Mouse (Mus musculus) limb, embryonic 14.5 days (tissue): ENCODE results near the gene Eif3c. TPM values are rescaled to one million over a fixed set of nuclear protein-coding genes. Genes with fewer than 3 reads are reported as not detected.

Experiments used
- ATAC-seq: fragments of 200-750 bp; cut with Nextera tagmentation; 2 replicates; pipeline ENCODE4 v1.8.0; 2017; ENCODE audit warnings: low read depth, moderate number of reproducible peaks, moderate TSS enrichment; ENCODE audit not compliant: low FRiP score
- DNase-seq: peaks from one replicate; pipeline ENCODE4 v3.0.0-alpha.2; 2015; ENCODE audit warnings: low spot score
- H3K27ac ChIP-seq: fragments of 300-500 bp; sonication (generic); replicated peaks from 2 replicates; pipeline ENCODE4 v1.5.1; 2014; ENCODE audit warnings: low read depth, mild to moderate bottlenecking, low read length, moderate library complexity, mixed read lengths
- H3K27me3 ChIP-seq: fragments of 300-500 bp; sonication (generic); 2 replicates; pipeline ENCODE4 v1.6.1; 2014; ENCODE audit warnings: low read length, mixed read lengths; ENCODE audit not compliant: control insufficient read depth, insufficient read depth
- H3K36me3 ChIP-seq: fragments of 300-500 bp; sonication (generic); 2 replicates; pipeline ENCODE4 v1.6.1; 2014; ENCODE audit warnings: mild to moderate bottlenecking, low read length, moderate library complexity, mixed read lengths; ENCODE audit not compliant: control insufficient read depth, insufficient read depth
- H3K4me1 ChIP-seq: fragments of 300-500 bp; sonication (generic); 2 replicates; pipeline ENCODE4 v1.6.1; 2014; ENCODE audit warnings: antibody characterized with exemption, low read length, mixed read lengths; ENCODE audit not compliant: control insufficient read depth, insufficient read depth
- H3K4me2 ChIP-seq: fragments of 300-500 bp; sonication (generic); replicated peaks from 2 replicates; pipeline ENCODE4 v1.6.1; 2014; ENCODE audit warnings: low read depth, mild to moderate bottlenecking, low read length, moderate library complexity; ENCODE audit not compliant: severe bottlenecking
- H3K4me3 ChIP-seq: fragments of 300-500 bp; sonication (generic); replicated peaks from 2 replicates; pipeline ENCODE4 v1.5.1; 2014; ENCODE audit warnings: low read length
- H3K9ac ChIP-seq: fragments of 300-500 bp; sonication (generic); 2 replicates; pipeline ENCODE4 v1.6.1; 2014; ENCODE audit warnings: mild to moderate bottlenecking, low read depth, low read length, moderate library complexity; ENCODE audit not compliant: severe bottlenecking
- H3K9me3 ChIP-seq: fragments of 300-500 bp; sonication (generic); 2 replicates; pipeline ENCODE4 v1.6.1; 2016; ENCODE audit warnings: low read length; ENCODE audit not compliant: control insufficient read depth
- POLR2A ChIP-seq: fragments of 200-500 bp; IDR thresholded peaks from 2 replicates; pipeline ENCODE4 v1.8.0; 2012; ENCODE audit warnings: inconsistent platforms, mild to moderate bottlenecking, moderate library complexity, borderline replicate concordance; ENCODE audit not compliant: insufficient read depth, insufficient read length; ENCODE audit errors: extremely low read depth
- WGBS: fragments of 180-500 bp; shearing (Covaris S2); extraction: QIAGEN DNeasy Blood & Tissue Kit; methylation state at CpG from one replicate; pipeline ENCODE4 v1.1.7; 2014; 5-methylcytosine and 5-hydroxymethylcytosine counted together
- polyA plus RNA-seq, 2 experiments: library from polyadenylated mRNA; depleted of rRNA in 1 of 2; stranded (reverse) in 1 of 2; unstranded in 1 of 2; fragments of >200 nt; fragmentation: Nextera tagmentation in 1 of 2; extraction: Ambion mirVana in 1 of 2; gene quantifications; 2 replicates each; pipeline versions ENCODE4 v1.2.1 to v1.2.3; 2012 to 2014

The Eif3c gene
- polyA plus RNA-seq, 2 experiments: 115 to 169 TPM

DNA sequence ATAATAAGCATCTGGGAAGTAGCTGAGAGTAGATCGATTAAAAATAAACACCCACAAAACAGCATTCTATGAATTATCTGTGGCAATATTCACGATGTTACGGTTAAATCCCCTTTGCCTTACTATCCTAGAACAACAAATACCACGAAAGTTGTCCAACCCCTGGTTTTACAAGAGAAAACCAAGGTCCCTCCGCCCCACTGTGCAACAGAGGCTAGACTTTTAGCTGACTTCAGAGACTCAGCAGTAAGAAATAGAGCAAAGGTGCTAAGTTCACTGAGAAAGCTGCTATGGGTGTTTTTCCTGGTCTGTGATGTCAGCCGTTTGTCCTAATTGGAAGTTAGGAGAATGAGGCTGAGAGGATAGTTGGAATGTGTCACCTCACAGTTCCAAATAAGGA lies 17.6 kb upstream of the Eif3c start:
- Histone ChIP-seq H3K4me1 (peaks cover 7% of the 10 kb centered on the region; the same call in 1 of the 2 replicates), H3K27me3 (no peaks in the 10 kb centered on the region), H3K4me3 (peak overlapping the region; percentile 46), H3K4me2 (peak overlapping the region; percentile 91), H3K9me3 (no peaks in the 10 kb centered on the region), H3K27ac (peak overlapping the region; percentile 73; the same call in 1 of the 2 replicates), H3K9ac (peak overlapping the region; percentile 51; the same call in 1 of the 2 replicates), H3K36me3 (peaks cover 13% of the 10 kb centered on the region)
- DNase-seq (no peak), ATAC-seq (no peak)
- WGBS: 59% methylated on average over 6 of the region's 6 CpGs
- no peak for TF ChIP-seq POLR2A

DNA sequence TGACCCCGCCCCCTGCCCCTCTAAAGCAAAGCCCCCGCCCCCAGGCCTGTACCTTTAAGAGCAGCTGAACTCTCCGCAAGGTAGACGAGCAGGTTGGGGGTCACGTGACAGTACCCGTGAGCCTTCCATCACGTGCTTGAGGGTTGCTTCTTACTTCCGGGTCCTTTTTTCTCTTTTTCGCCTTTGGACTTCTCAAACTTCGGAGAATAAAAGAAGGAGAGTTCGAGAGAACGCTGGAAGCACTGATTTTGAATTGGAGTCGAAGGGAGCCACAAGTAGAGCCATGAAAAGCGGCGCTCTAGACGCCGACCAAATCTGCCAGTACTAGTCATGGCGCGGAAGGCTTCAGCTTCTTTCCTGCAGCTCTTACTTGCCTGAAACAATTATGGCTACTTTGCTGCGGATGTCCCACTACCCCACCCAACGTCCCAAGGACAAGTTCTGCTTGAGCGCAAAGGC lies 17.1 kb upstream of the Eif3c start:
- under 1% methylated on average over 22 of the region's 22 CpGs for WGBS
- Histone ChIP-seq H3K9ac (peak overlapping the region; percentile 51), H3K27me3 (no peaks in the 10 kb centered on the region), H3K4me2 (peak overlapping the region; percentile 91), H3K4me3 (peak overlapping the region; percentile 46), H3K4me1 (peaks cover 7% of the 10 kb centered on the region; the same call in 1 of the 2 replicates), H3K27ac (peak overlapping the region; percentile 73), H3K36me3 (peaks cover 18% of the 10 kb centered on the region), H3K9me3 (no peaks in the 10 kb centered on the region)
- TF ChIP-seq POLR2A: 0 out of 2 replicates have a peak, but pooled peaks have one; percentile 20
- ATAC-seq (peak; percentile 94), DNase-seq (peak; percentile 93)

DNA sequence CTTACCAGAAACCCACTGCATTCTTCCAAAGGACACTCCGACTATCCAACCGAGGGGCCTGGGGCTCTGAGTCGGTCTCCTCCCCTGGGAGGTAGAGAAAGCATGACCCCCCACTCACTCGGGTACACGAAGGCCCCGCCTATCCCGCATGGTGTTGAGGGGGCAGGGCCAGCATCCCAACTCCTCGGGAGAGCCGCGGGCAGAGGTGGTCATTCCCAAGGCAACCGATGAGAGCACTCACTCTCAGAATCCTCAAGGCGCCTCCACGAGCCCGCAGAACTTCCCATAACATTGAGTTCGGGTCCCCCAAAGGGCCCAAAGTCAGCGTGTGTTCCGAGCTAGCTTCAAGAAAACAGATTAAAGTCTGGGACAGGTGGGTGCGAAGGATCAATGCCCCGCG lies 16.5 kb upstream of the Eif3c start:
- no peak for TF ChIP-seq POLR2A
- Histone ChIP-seq H3K27ac (peak overlapping the region; percentile 73), H3K27me3 (no peaks in the 10 kb centered on the region), H3K4me2 (peak overlapping the region; percentile 91), H3K4me1 (peaks cover 7% of the 10 kb centered on the region; the same call in 1 of the 2 replicates), H3K9me3 (no peaks in the 10 kb centered on the region), H3K9ac (peak overlapping the region; percentile 51), H3K4me3 (peak overlapping the region; percentile 46), H3K36me3 (peaks cover 23% of the 10 kb centered on the region)
- no peak for DNase-seq
- 1% methylated on average over 20 of the region's 20 CpGs for WGBS
- peak; percentile 67 for ATAC-seq

DNA sequence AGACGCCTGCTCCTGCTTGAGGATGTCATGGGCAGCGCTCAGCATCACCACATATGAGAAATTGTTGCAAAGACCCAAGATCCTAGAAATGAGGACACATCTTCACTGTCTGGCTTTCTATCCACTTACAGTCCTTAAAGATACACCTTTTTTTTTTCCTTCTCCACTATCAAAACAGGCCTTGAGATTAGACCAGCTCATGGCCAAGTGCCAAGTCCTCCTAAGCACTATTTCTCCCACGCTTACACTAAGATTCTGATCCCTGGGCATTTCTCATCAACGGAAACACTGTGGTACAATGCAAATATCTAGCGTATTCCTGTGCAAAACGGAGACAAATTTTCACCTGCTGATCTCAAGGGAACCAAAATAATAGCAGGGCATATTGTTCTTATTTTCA lies 15.4 kb upstream of the Eif3c start:
- H3K9me3 ChIP-seq: no peaks in the 10 kb centered on the region
- no peak for ATAC-seq
- no peak for TF ChIP-seq POLR2A
- H3K4me1 ChIP-seq: peaks cover 7% of the 10 kb centered on the region; the same call in 1 of the 2 replicates
- no peak overlapping the region for H3K9ac ChIP-seq
- 92% methylated on average over 6 of the region's 6 CpGs for WGBS
- no peak overlapping the region for H3K4me3 ChIP-seq
- no peak for DNase-seq
- H3K36me3 ChIP-seq: peaks cover 26% of the 10 kb centered on the region
- H3K27me3 ChIP-seq: no peaks in the 10 kb centered on the region
- H3K4me2 ChIP-seq: no peak overlapping the region
- H3K27ac ChIP-seq: no peak overlapping the region

DNA sequence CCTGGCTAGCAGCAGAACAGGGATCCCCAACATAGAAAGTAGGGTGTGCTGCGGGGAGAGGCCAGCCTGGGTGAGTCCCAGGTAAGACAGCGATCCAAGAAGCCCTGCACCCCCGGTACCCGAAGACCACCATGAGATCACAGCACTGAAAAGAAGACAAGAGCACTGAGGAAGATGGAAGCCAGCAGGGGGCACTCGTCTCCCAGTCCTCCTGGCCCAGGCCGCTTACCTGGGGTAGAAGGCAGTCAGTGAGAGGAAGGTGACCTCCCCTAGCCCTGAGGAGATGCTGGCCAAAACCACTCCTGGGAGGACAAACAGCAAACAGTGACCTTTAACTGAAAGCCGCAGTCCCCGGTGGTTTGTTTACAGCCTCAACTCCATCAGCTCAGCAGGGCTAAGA lies 13.0 kb upstream of the Eif3c start:
- 43% methylated on average over 7 of the region's 8 CpGs for WGBS
- no peak for ATAC-seq
- H3K27ac ChIP-seq: no peak overlapping the region

DNA sequence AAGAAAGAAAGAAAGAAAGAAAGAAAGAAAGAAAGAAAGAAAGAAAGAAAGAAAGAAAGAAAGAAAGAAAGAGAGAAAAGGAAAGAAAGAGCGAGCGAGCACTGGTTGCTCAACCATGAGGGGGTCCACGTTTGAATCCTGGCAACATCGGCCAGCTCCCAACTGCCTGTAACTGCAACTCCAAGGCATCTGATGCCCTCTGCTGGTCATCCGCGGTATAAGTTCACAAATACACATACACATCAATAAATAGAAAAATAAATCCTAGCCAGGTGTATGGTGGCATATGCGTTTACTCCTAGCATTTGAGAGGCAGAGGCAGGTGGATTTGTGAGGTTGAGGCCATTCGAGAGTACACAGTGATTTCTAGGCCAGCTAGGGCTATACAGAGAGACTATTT lies 10.7 kb upstream of the Eif3c start:
- H3K27ac ChIP-seq: no peak overlapping the region
- 61% methylated on average over 8 of the region's 8 CpGs for WGBS
- DNase-seq (no peak), ATAC-seq (no peak)
- H3K36me3 ChIP-seq: peaks cover 57% of the 10 kb centered on the region
- no peak overlapping the region for H3K4me3 ChIP-seq
- H3K4me2 ChIP-seq: no peak overlapping the region
- TF ChIP-seq POLR2A: no peak
- no peak overlapping the region for H3K9ac ChIP-seq
- peaks cover 5% of the 10 kb centered on the region; the same call in 1 of the 2 replicates for H3K4me1 ChIP-seq
- no peaks in the 10 kb centered on the region for H3K27me3 ChIP-seq
- no peaks in the 10 kb centered on the region for H3K9me3 ChIP-seq

More for the DNA sequence above, 13.0 kb upstream of the Eif3c start:
- no peak overlapping the region for H3K4me2 ChIP-seq
- no peak for TF ChIP-seq POLR2A
- H3K9ac ChIP-seq: no peak overlapping the region
- H3K9me3 ChIP-seq: no peaks in the 10 kb centered on the region
- H3K27me3 ChIP-seq: no peaks in the 10 kb centered on the region
- H3K4me1 ChIP-seq: peaks cover 7% of the 10 kb centered on the region; the same call in 1 of the 2 replicates
- H3K4me3 ChIP-seq: no peak overlapping the region
- H3K36me3 ChIP-seq: peaks cover 42% of the 10 kb centered on the region
- peak; percentile 31 for DNase-seq
